Mouse (Mus musculus) brain, adult 2 months (tissue): Measurements from ENCODE around the gene Ptpn11.

Experiments used
- DNase-seq: peaks from one replicate; pipeline ENCODE4 v3.0.0; 2011; ENCODE audit warnings: low read depth, low spot score

The Ptpn11 gene

GRCm38 (mm10) chr5:121089660-121090059, 101.5 kb downstream of the Ptpn11 start:
- DNase-seq: peak; percentile 99

- DNase-seq: no peak
Measured at GRCm38 (mm10) chr5:121087733-121088132, 103.5 kb downstream of the Ptpn11 start.

DNA sequence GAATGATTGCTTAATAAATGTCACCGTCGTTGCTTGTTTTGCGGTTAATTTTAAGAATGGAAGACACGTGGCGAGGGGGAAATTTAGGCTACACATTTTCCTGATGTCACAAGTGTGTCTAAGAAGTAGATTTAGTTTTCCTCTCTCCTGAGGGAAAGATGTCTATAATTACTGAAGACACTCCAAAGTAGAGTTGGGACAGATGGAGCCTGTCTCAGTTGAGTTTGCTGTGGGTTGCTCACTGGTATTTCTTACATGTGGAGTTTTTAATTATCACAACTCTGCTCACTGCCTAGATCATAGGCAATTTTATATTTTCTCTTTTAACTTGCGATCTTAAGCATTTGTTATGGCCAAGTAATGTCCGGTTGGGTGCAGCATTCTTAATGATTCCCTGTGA, 108.6 kb downstream of the Ptpn11 start:
- peak; percentile 57 for DNase-seq

GRCm38 (mm10) chr5:121081754-121082153, 109.4 kb downstream of the Ptpn11 start:
- no peak for DNase-seq
